Mouse (Mus musculus): ENCODE measurements around the gene Pxmp2. TPM values are rescaled to one million over a fixed set of nuclear protein-coding genes. Genes with fewer than 3 reads are reported as not detected.

The Pxmp2 gene
- total and polyA plus RNA-seq, 3 experiments: 3.9 to 4.6 (median 4.5) TPM

DNA sequence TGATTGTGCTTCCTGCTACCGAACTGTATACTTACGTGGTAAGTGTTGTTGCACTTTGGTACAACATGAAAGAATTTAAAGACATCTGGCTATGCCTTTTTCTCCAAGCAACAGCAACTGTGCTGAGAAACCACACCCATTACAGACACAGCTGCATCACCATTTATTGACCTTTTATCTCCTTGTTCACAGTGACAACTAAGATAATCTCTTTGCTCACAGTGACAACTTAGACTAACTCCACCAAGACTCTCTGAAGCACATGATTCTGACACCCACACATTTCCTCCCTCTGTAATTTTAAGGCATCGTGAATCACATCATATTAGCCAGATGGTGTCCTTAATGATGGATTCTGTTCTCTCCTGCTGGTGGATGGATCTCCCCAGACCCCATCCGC lies 11.8 kb downstream of the Pxmp2 start:
- dilution Hi-C loops (cut with MboI; ENCODE audit: extremely low pct_ligation_motif_present, extremely low pct_unique_long_range_greater_than_20kb, low sequenced_read_pairs): no loop called here

DNA sequence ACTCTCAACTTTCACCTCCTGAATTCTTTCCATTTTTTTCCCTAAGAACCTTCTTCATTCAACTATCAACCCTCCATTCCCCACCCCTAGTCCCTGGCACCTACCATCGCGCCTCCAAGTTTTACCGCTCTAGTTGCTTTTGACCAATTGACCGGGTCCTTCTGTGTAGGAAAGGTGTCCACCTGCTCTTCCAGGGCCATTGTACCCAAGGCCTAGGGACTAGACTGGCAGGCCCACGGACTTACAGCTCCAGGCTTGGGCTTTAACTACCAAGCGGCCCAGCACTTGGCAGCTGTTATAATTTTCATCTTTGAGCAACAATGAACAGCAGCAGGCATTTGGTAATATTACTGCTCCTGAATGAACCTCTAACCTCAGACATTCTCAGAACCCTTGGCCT lies 15.7 kb downstream of the Pxmp2 start:
- dilution Hi-C loops (cut with MboI; ENCODE audit: extremely low pct_ligation_motif_present, extremely low pct_unique_long_range_greater_than_20kb, low sequenced_read_pairs): no loop called here

More for the DNA sequence above, 11.8 kb downstream of the Pxmp2 start:
- Histone ChIP-seq H3K9ac (ENCODE audit: insufficient read depth, low read depth) (no peak overlapping the region), H3K4me1 (ENCODE audit: control insufficient read depth in 1 of 2, insufficient read depth in 2 of 2) (peaks cover 0 to 3% of the 10 kb centered on the region in 2 experiments; a peak in 1 of 4 replicates), H3K27ac (ENCODE audit: insufficient read depth, low read depth) (no peak overlapping the region), H3K4me3 (replicated peaks in 1 of 3; ENCODE audit: low read depth in 2 of 3, low read length in 2 of 3, poor library complexity in 1 of 3) (no peak overlapping the region), H3K4me2 (ENCODE audit: insufficient read depth, low read depth, poor library complexity, severe bottlenecking) (no peak overlapping the region), H3K36me3 (replicated peaks in 1 of 2; ENCODE audit: control insufficient read depth in 1 of 2, insufficient read depth in 1 of 2, low read length in 1 of 2) (peaks cover 0 to 2% of the 10 kb centered on the region in 2 experiments), H3K9me3 (replicated peaks; ENCODE audit: low read length) (no peaks in the 10 kb centered on the region), H3K79me2 (replicated peaks; ENCODE audit: control insufficient read depth, extremely low read depth, insufficient read depth, poor library complexity, severe bottlenecking) (peaks cover 4% of the 10 kb centered on the region), H3K27me3 (replicated peaks) (no peaks in the 10 kb centered on the region)
- in situ Hi-C loops (cut with MboI; ENCODE audit: low pct_ligation_motif_present, low pct_unique_long_range_greater_than_20kb, low sequenced_read_pairs): no loop called here
- no peak for DNase-seq (ENCODE audit: extremely low read depth)
- TF ChIP-seq USF1 (IDR thresholded peaks at IDR 0.05; ENCODE audit: low read depth, low read length) (no peak), RAD21 (IDR thresholded peaks at IDR 0.05; ENCODE audit: low read depth, low read length) (no peak), RCOR1 (conservative IDR thresholded peaks at IDR 0.05; ENCODE audit: low read depth, low read length) (no peak)

DNA sequence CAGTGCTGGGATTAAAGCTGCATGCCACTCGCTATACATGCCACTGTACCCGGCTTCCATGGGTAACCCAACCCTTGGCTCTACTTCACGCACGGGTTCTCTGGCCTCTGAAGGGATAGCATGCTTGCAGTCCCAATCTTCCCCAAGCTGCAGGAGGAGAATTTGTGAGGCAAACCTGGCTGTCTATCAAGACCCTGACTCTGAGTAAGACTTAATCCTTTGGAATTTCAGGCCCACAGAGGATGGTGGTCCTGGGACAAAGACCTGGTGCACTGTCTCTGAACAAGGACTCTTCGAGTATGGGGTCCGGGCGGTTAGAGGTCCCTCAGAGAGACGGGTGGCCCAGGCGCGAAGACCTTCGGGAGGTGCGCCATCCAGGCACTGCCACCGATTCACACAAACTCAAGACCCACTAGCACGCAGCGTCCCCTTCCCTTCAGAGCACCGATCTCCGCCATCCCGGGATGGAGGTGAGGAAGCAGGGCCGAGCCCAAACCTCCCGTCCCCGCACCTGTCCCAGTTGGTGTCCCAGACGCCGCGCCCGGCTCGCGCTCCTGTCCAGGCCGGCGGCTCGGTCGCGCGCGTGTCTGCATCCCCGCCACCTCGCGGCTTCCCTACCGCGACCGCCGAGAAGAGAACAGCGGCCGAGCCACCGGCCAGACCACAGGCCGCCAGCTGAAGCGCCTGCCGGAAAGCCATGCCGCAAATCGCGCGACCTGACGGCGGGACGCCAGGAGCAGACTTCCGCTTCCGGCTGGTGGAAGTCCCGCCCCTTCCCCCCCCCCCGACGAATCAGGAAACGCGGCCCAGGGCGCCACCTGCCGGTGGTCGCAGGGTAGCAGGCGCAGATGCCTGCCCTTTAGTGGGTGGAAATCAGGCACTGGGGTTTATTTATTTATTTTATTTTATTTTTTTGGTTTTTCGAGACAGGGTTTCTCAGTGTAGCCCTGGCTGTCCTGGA lies 16.6 kb downstream of the Pxmp2 start, which contains the start of gene Pgam5:
Gene Pgam5, minus strand, starts transcription at position 773 of the 961 bp plus-strand sequence.
- H3K36me3 ChIP-seq (replicated peaks in 1 of 2; ENCODE audit: control insufficient read depth in 1 of 2, insufficient read depth in 1 of 2, low read length in 1 of 2): peaks cover 26 to 36% of the 10 kb centered on the region in 2 experiments
- dilution Hi-C loops (cut with MboI; ENCODE audit: extremely low pct_ligation_motif_present, extremely low pct_unique_long_range_greater_than_20kb, low sequenced_read_pairs): no loop called here
- peaks cover 31% of the 10 kb centered on the region for H3K79me2 ChIP-seq (replicated peaks; ENCODE audit: control insufficient read depth, extremely low read depth, insufficient read depth, poor library complexity, severe bottlenecking)
- no peaks in the 10 kb centered on the region for H3K9me3 ChIP-seq (replicated peaks; ENCODE audit: low read length)
- peak; percentile 86 for DNase-seq (ENCODE audit: extremely low read depth)
- peak within 1 kb of the TSS; percentile 98 for H3K4me2 ChIP-seq (ENCODE audit: insufficient read depth, low read depth, poor library complexity, severe bottlenecking)
- H3K4me1 ChIP-seq (ENCODE audit: control insufficient read depth in 1 of 2, insufficient read depth in 2 of 2): peaks cover 4 to 28% of the 10 kb centered on the region in 2 experiments; a peak in 3 of 4 replicates
- peak within 1 kb of the TSS; percentile 99 for H3K4me3 ChIP-seq (replicated peaks in 1 of 3; ENCODE audit: low read depth in 2 of 3, low read length in 2 of 3, poor library complexity in 1 of 3)
- H3K27ac ChIP-seq (ENCODE audit: insufficient read depth, low read depth): peak within 1 kb of the TSS; percentile 32
- no peaks in the 10 kb centered on the region for H3K27me3 ChIP-seq (replicated peaks)
- in situ Hi-C loops (cut with MboI; ENCODE audit: low pct_ligation_motif_present, low pct_unique_long_range_greater_than_20kb, low sequenced_read_pairs): no loop called here
- peak within 1 kb of the TSS; percentile 87 for H3K9ac ChIP-seq (ENCODE audit: insufficient read depth, low read depth)
- TF ChIP-seq JUND (conservative IDR thresholded peaks at IDR 0.05; ENCODE audit: low read depth, low read length) (no peak), KAT2A (IDR thresholded peaks at IDR 0.05; ENCODE audit: insufficient replicate concordance, low read length) (0 out of 2 replicates have a peak, but pooled peaks have one; percentile 78), PAX5 (IDR thresholded peaks at IDR 0.05; ENCODE audit: low read length) (no peak), ETS1 (conservative IDR thresholded peaks at IDR 0.05; ENCODE audit: low read depth, low read length) (0 out of 2 replicates have a peak, but pooled peaks have one; percentile 23), POLR2A (IDR thresholded peaks at IDR 0.05; ENCODE audit: low read depth, low read length) (peak; percentile 93), JUN (IDR thresholded peaks at IDR 0.05; ENCODE audit: insufficient read depth, low read depth, low read length) (no peak), CTCF (conservative IDR thresholded peaks at IDR 0.05 in 1 of 2, IDR thresholded peaks at IDR 0.05 in 1 of 2; ENCODE audit: low read depth in 2 of 2, low read length in 2 of 2) (peak; percentile 36 to 82; a peak in 3 of 4 replicates), MAZ (IDR thresholded peaks at IDR 0.05; ENCODE audit: low read depth, low read length) (peak; percentile 91), NRF1 (IDR thresholded peaks at IDR 0.05; ENCODE audit: low read depth, low read length) (peak; percentile 25; the same call in 1 of the 2 replicates), ZC3H11A (IDR thresholded peaks at IDR 0.05; ENCODE audit: low read depth, low read length) (no peak), TCF12 (IDR thresholded peaks at IDR 0.05; ENCODE audit: low read depth, low read length) (peak; percentile 84), EP300 (IDR thresholded peaks at IDR 0.05; ENCODE audit: low read length) (no peak), BHLHE40 (IDR thresholded peaks at IDR 0.05; ENCODE audit: low read depth, low read length) (peak; percentile 53; the same call in 1 of the 2 replicates), RAD21 (IDR thresholded peaks at IDR 0.05; ENCODE audit: low read depth, low read length) (peak; percentile 27), ZMIZ1 (IDR thresholded peaks at IDR 0.05; ENCODE audit: low read depth, low read length) (0 out of 2 replicates have a peak, but pooled peaks have one; percentile 61)

More for the DNA sequence above, 15.7 kb downstream of the Pxmp2 start:
- Histone ChIP-seq H3K4me3 (replicated peaks in 1 of 3; ENCODE audit: low read depth in 2 of 3, low read length in 2 of 3, poor library complexity in 1 of 3) (no peak overlapping the region), H3K4me2 (ENCODE audit: insufficient read depth, low read depth, poor library complexity, severe bottlenecking) (no peak overlapping the region), H3K27me3 (replicated peaks) (no peaks in the 10 kb centered on the region), H3K9ac (ENCODE audit: insufficient read depth, low read depth) (no peak overlapping the region), H3K9me3 (replicated peaks; ENCODE audit: low read length) (no peaks in the 10 kb centered on the region), H3K27ac (ENCODE audit: insufficient read depth, low read depth) (no peak overlapping the region), H3K4me1 (ENCODE audit: control insufficient read depth in 1 of 2, insufficient read depth in 2 of 2) (peaks cover 4 to 28% of the 10 kb centered on the region in 2 experiments; a peak in 3 of 4 replicates), H3K36me3 (replicated peaks in 1 of 2; ENCODE audit: control insufficient read depth in 1 of 2, insufficient read depth in 1 of 2, low read length in 1 of 2) (peaks cover 17 to 28% of the 10 kb centered on the region in 2 experiments), H3K79me2 (replicated peaks; ENCODE audit: control insufficient read depth, extremely low read depth, insufficient read depth, poor library complexity, severe bottlenecking) (peaks cover 31% of the 10 kb centered on the region)
- in situ Hi-C loops (cut with MboI; ENCODE audit: low pct_ligation_motif_present, low pct_unique_long_range_greater_than_20kb, low sequenced_read_pairs): no loop called here
- TF ChIP-seq SMC3 (IDR thresholded peaks at IDR 0.05; ENCODE audit: low read depth, low read length): no peak
- no peak for TF ChIP-seq PAX5 (IDR thresholded peaks at IDR 0.05; ENCODE audit: low read length)
- no peak for TF ChIP-seq GABPA (IDR thresholded peaks at IDR 0.05; ENCODE audit: insufficient replicate concordance, low read depth, low read length)
- no peak for TF ChIP-seq NELFE (IDR thresholded peaks at IDR 0.05; ENCODE audit: low read depth, low read length)
- no peak for TF ChIP-seq CHD1 (IDR thresholded peaks at IDR 0.05; ENCODE audit: low read depth, low read length)
- TF ChIP-seq MAX (IDR thresholded peaks at IDR 0.05; ENCODE audit: low read length): no peak
- no peak for TF ChIP-seq MAFK (IDR thresholded peaks at IDR 0.05; ENCODE audit: insufficient replicate concordance, low read length)
- no peak for TF ChIP-seq ZNF384 (IDR thresholded peaks at IDR 0.05; ENCODE audit: low read depth, low read length)
- no peak for TF ChIP-seq EP300 (IDR thresholded peaks at IDR 0.05; ENCODE audit: low read length)
- no peak for TF ChIP-seq MEF2A (IDR thresholded peaks at IDR 0.05; ENCODE audit: borderline replicate concordance, low read depth, low read length)
- TF ChIP-seq E2F4 (IDR thresholded peaks at IDR 0.05; ENCODE audit: insufficient replicate concordance, low read depth, low read length): no peak
- no peak for TF ChIP-seq KAT2A (IDR thresholded peaks at IDR 0.05; ENCODE audit: insufficient replicate concordance, low read length)
- no peak for TF ChIP-seq IRF4 (IDR thresholded peaks at IDR 0.05; ENCODE audit: low read depth, low read length)
- TF ChIP-seq USF1 (IDR thresholded peaks at IDR 0.05; ENCODE audit: low read depth, low read length): no peak
- no peak for TF ChIP-seq NRF1 (IDR thresholded peaks at IDR 0.05; ENCODE audit: low read depth, low read length)
- TF ChIP-seq ZKSCAN1 (IDR thresholded peaks at IDR 0.05; ENCODE audit: borderline replicate concordance, low read depth, low read length): no peak
- DNase-seq (ENCODE audit: extremely low read depth): no peak
